Mouse (Mus musculus): ENCODE data around the gene Tmprss11e. TPM values are rescaled to one million over a fixed set of nuclear protein-coding genes. Genes with fewer than 3 reads are reported as not detected.

Gene Tmprss11e
- polyA plus RNA-seq (2017; shearing (Covaris generic)), result under 1 TPM in 1 of 2 experiments, not detected in 1; 0.18 TPM

GRCm38 (mm10) chr5:86745715-86746114 is at the start of gene Tmprss11e:
Tmprss11e (minus strand) TSS chr5:86745815.

DNA sequence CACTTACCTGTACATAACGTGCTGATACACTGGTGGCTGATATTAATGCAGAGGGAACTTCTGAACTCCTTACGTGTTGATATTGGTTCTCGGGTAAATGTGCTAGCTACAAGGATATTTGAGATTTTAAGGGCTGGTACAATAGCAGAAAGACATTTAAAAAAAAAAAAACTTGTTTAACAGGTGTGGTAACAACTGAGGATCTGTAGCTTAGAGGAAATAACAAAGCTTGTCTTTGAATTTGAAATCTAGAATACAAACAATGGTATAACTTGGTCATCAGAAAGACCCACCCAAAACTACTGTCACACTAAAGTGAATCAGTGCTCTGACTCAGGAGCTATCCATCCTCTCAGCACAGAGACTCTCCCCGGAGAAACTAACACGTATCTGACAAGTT is 69.4 kb downstream of the Tmprss11e start, which contains the start of gene Tmprss11b:
Tmprss11b (minus strand) TSS at position 101 of the 400 bp plus-strand sequence.

Other genes with a start within 250 kb of the Tmprss11e start
- gene Tmprss11g, start 227.2 kb downstream of the Tmprss11e start, polyA plus RNA-seq (2017; shearing (Covaris generic)), result not detected
- gene Tmprss11f, start 113.4 kb downstream of the Tmprss11e start, polyA plus RNA-seq (2017; shearing (Covaris generic)), result under 1 TPM; 0.05 to 0.16 TPM
- not detected for gene Tmprss11b, start 69.5 kb downstream of the Tmprss11e start, polyA plus RNA-seq (2017; shearing (Covaris generic))
- gene Ythdc1, start 58.4 kb upstream of the Tmprss11e start, polyA plus RNA-seq (2017; shearing (Covaris generic)), result 10 to 100 TPM; 65.1 to 75.7 TPM
- gene Ugt2b34, start 161.1 kb upstream of the Tmprss11e start, polyA plus RNA-seq (2017; shearing (Covaris generic)), result not detected
- gene Ugt2b1, start 180.7 kb upstream of the Tmprss11e start, polyA plus RNA-seq (2017; shearing (Covaris generic)), result under 1 TPM; 0.14 to 0.15 TPM